9 mouse cellular contexts compared by ENCODE assay signal in genomic region chr2:91904618-91905307, GRCm38 (mm10). TPM values are rescaled to one million over a fixed set of nuclear protein-coding genes. Genes with fewer than 3 reads are reported as not detected.
DNase-seq lines count a peak whose midpoint lies in the region; ATAC-seq lines count a peak whose summit lies in the region.
"Had no signal": no experiment of that assay in that cellular context is flagged by ENCODE, and none has a peak within 500 bp of the region (broad histone marks: within the 10 kb centered on the region; RNA-seq: fewer than 3 reads in every experiment).

No protein-coding gene starts in this region.

- H3K27me3 ChIP-seq in hindbrain, embryonic 15.5 days, result no peaks in the 10 kb centered on the region
- H3K27me3 ChIP-seq in neural tube, embryonic 14.5 days (ENCODE audit: control insufficient read depth, insufficient read depth, low read length), result no peaks in the 10 kb centered on the region

- DNase-seq in cerebellum, postnatal 36 days, result peak; percentile 33 to 40
- no peak for DNase-seq in cerebellum, adult 9-11 months
- DNase-seq in retina, postnatal 1 day, result peak; percentile 80
- no peak for DNase-seq in retina, embryonic 14.5 days (ENCODE audit: low spot score)
- no peak for DNase-seq in embryo, embryonic 10.5 days (ENCODE audit: low spot score)
- DNase-seq: B cell, adult 2 months had no signal

- H3K4me2 ChIP-seq in hindbrain, embryonic 15.5 days, result no peak overlapping the region
- no peak overlapping the region for H3K4me2 ChIP-seq in neural tube, embryonic 14.5 days (ENCODE audit: low read depth, low read length)

- peak overlapping the region; percentile 32 for H3K27ac ChIP-seq in hindbrain, embryonic 15.5 days (replicated peaks)
- peak overlapping the region; percentile 45 for H3K27ac ChIP-seq in neural tube, embryonic 14.5 days (ENCODE audit: low read depth, low read length)

- no peaks in the 10 kb centered on the region for H3K9me3 ChIP-seq in hindbrain, embryonic 15.5 days
- no peaks in the 10 kb centered on the region for H3K9me3 ChIP-seq in neural tube, embryonic 14.5 days (ENCODE audit: control insufficient read depth, low read length)

- peaks cover 24% of the 10 kb centered on the region for H3K36me3 ChIP-seq in hindbrain, embryonic 15.5 days
- no peaks in the 10 kb centered on the region for H3K36me3 ChIP-seq in neural tube, embryonic 14.5 days (ENCODE audit: control insufficient read depth, insufficient read depth, low read length)

- peaks cover 10% of the 10 kb centered on the region; the same call in 1 of the 2 replicates for H3K4me1 ChIP-seq in hindbrain, embryonic 15.5 days (replicated peaks)
- H3K4me1 ChIP-seq in neural tube, embryonic 14.5 days (ENCODE audit: control insufficient read depth, insufficient read depth, low read length), result no peaks in the 10 kb centered on the region

- peak; percentile 66 for ATAC-seq in hindbrain, embryonic 15.5 days (ENCODE audit: low FRiP score, low read depth)
- peak; percentile 69; the same call in 1 of the 2 replicates for ATAC-seq in neural tube, embryonic 14.5 days (ENCODE audit: low read depth)
- no peak for ATAC-seq in CD4-positive, CD25-positive, alpha-beta regulatory T cell, adult 4 months

- no peak overlapping the region for H3K9ac ChIP-seq in hindbrain, embryonic 15.5 days
- H3K9ac ChIP-seq in neural tube, embryonic 14.5 days (replicated peaks; ENCODE audit: low read depth, low read length), result no peak overlapping the region

- 40% methylated on average over 5 of the region's 5 CpGs for WGBS in hindbrain, embryonic 15.5 days
- WGBS in neural tube, embryonic 14.5 days, result 31% methylated on average over 5 of the region's 5 CpGs

- H3K4me3 ChIP-seq in hindbrain, embryonic 15.5 days, result no peak overlapping the region
- no peak overlapping the region for H3K4me3 ChIP-seq in neural tube, embryonic 14.5 days (ENCODE audit: low read depth, low read length)

RNA-seq across cellular contexts. Expression of gene Chrm4, which starts 22.3 kb away (rescaled TPM):
- 0.87 and 1.2 TPM in 2 replicates for polyA plus RNA-seq in hindbrain, embryonic 15.5 days (2015; fragmentation: Nextera tagmentation; extraction: Ambion mirVana)
- 1.1 and 1.4 TPM in 2 replicates for polyA plus RNA-seq in neural tube, embryonic 14.5 days (2014; fragmentation: Nextera tagmentation; extraction: Ambion mirVana)
- polyA plus RNA-seq in CD4-positive, CD25-positive, alpha-beta regulatory T cell, adult 4 months (2017; shearing (Covaris generic)), result under 1 TPM in 1 of 2 experiments, not detected in 1; 0.30 TPM

RNA-seq across cellular contexts. Expression of gene Mdk, which starts 27.3 kb away (rescaled TPM):
- polyA plus RNA-seq in hindbrain, embryonic 15.5 days (2015; fragmentation: Nextera tagmentation; extraction: Ambion mirVana), result 187 and 224 TPM in 2 replicates
- polyA plus RNA-seq in neural tube, embryonic 14.5 days (2014; fragmentation: Nextera tagmentation; extraction: Ambion mirVana), result 93.6 and 155 TPM in 2 replicates
- 1 to 10 TPM; 1.9 to 3.1 TPM for polyA plus RNA-seq in CD4-positive, CD25-positive, alpha-beta regulatory T cell, adult 4 months (2017; shearing (Covaris generic))

RNA-seq across cellular contexts. Expression of gene Gm9821, which starts 40.7 kb away (rescaled TPM):
- 0.30 and 0.32 TPM in 2 replicates for polyA plus RNA-seq in hindbrain, embryonic 15.5 days (2015; fragmentation: Nextera tagmentation; extraction: Ambion mirVana)
- 0.33 TPM in 2 replicates for polyA plus RNA-seq in neural tube, embryonic 14.5 days (2014; fragmentation: Nextera tagmentation; extraction: Ambion mirVana)
- polyA plus RNA-seq in CD4-positive, CD25-positive, alpha-beta regulatory T cell, adult 4 months (2017; shearing (Covaris generic)), result under 1 TPM; 0.82 to 0.86 TPM

Comparison
In these comparisons a context has a peak if more than half of its experiments do, and no peak if none do; other contexts are left out.
1. DNase-seq: peak in cerebellum, postnatal 36 days (2 of 2) and retina, postnatal 1 day (single experiment); none in cerebellum, adult 9-11 months (single experiment), retina, embryonic 14.5 days (single experiment) and embryo, embryonic 10.5 days (single experiment).
2. RNA of gene Mdk, which starts 27.3 kb away (polyA plus RNA-seq): 187 to 224 TPM in hindbrain, embryonic 15.5 days and 93.6 to 155 TPM in neural tube, embryonic 14.5 days; 1.9 to 3.1 TPM in CD4-positive, CD25-positive, alpha-beta regulatory T cell, adult 4 months; every median in the first group is over 10 times any median in the second.